Mouse (Mus musculus) cerebellum, adult 2 months (tissue): Measurements from ENCODE around the gene Spag8.

Source experiments
- CTCF ChIP-seq: fragments of 200-500 bp; IDR thresholded peaks from 2 replicates; pipeline ENCODE4 v1.5.1; 2011; ENCODE audit warnings: low read depth, mild to moderate bottlenecking, control low read depth, low read length, moderate library complexity, borderline replicate concordance; ENCODE audit not compliant: insufficient read depth
- POLR2A ChIP-seq: fragments of 200-500 bp; IDR thresholded peaks from 2 replicates; pipeline ENCODE4 v1.6.1; 2011; ENCODE audit warnings: low read length, control low read depth, borderline replicate concordance; ENCODE audit not compliant: insufficient read depth

DNA sequence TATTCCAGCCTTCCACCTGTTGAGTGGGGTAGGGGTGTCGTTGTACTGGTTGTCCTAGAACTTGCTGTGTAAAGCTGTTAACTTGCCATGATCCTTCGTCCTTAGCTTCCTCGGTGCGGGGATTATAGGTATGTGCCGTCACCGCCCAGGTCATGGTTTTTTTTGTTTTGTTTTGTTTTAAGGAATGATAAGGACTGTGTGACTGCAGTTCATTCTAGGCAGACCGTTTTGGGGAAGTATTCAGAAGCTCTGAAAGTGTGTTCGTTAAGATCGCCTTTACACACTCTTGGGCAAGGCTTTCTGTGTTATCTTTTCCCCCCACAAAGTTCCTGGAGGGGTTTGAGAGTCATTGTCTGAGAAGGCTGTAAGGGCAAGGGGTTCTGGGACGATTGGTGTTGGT is 40.9 kb downstream of the Spag8 start:
- TF ChIP-seq CTCF: no peak
- TF ChIP-seq POLR2A: no peak
